Mouse (Mus musculus) limb, embryonic 10.5 days (tissue): ENCODE data around the gene Trpm6. TPM values are rescaled to one million over a fixed set of nuclear protein-coding genes. Genes with fewer than 3 reads are reported as not detected.

ENCODE experiments used
- DNase-seq: peaks from one replicate; pipeline ENCODE4 v3.0.0-alpha.2; 2017; ENCODE audit warnings: low spot score
- H3K27ac ChIP-seq: fragments of 300-500 bp; sonication (generic); 2 replicates; pipeline ENCODE4 v1.5.1; 2016; ENCODE audit warnings: mild to moderate bottlenecking
- H3K27me3 ChIP-seq: fragments of 300-500 bp; sonication (generic); 2 replicates; pipeline ENCODE4 v1.6.1; 2016; ENCODE audit warnings: low read depth, mild to moderate bottlenecking; ENCODE audit not compliant: poor library complexity, severe bottlenecking
- H3K36me3 ChIP-seq: fragments of 300-500 bp; sonication (generic); 2 replicates; pipeline ENCODE4 v1.6.1; 2016; ENCODE audit warnings: mild to moderate bottlenecking, moderate library complexity
- H3K4me1 ChIP-seq: fragments of 300-500 bp; sonication (generic); 2 replicates; pipeline ENCODE4 v1.6.1; 2016
- H3K4me3 ChIP-seq: fragments of 300-500 bp; sonication (generic); 2 replicates; pipeline ENCODE4 v1.5.1; 2016; ENCODE audit warnings: mild to moderate bottlenecking, moderate library complexity
- H3K9me3 ChIP-seq: fragments of 300-500 bp; sonication (generic); replicated peaks from 2 replicates; pipeline ENCODE4 v1.6.1; 2016; ENCODE audit warnings: mild to moderate bottlenecking
- WGBS: fragments of 180-500 bp; shearing (Covaris S2); methylation state at CpG from one replicate; pipeline ENCODE4 v1.1.7; 2016; 5-methylcytosine and 5-hydroxymethylcytosine counted together
- polyA plus RNA-seq: library from polyadenylated mRNA; unstranded; fragments of >200 nt; fragmentation: Nextera tagmentation; extraction: Ambion mirVana; gene quantifications from 2 replicates; pipeline ENCODE4 v1.2.1, GENCODE M21; 2016

The Trpm6 gene
- polyA plus RNA-seq, 1 experiment from 2014 or later: 0.73 TPM

DNA sequence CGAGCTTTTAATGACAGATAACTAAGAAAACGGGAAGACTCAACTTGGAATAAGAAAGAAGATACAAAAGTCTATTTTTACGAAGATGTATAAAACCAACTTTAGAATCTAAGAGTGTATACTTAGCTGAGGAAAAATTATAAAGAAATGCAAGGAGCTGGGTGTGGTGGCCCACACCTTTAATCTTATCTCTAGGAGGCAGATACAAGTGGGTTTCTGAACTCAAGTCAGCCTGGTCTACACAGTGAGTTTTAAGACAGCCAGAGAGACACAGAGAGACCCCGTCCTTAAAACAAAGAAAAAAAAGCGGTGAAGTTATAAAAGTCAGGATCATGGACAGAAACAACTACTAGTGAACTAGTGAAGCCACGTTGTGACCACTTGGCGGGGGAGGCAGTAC, 10.6 kb upstream of the Trpm6 start:
- Histone ChIP-seq H3K4me1 (no peaks in the 10 kb centered on the region), H3K36me3 (no peaks in the 10 kb centered on the region), H3K9me3 (no peaks in the 10 kb centered on the region), H3K27ac (no peak overlapping the region), H3K4me3 (no peak overlapping the region), H3K27me3 (no peaks in the 10 kb centered on the region)
- DNase-seq: no peak
- WGBS: 92% methylated on average over 7 of the region's 7 CpGs

DNA sequence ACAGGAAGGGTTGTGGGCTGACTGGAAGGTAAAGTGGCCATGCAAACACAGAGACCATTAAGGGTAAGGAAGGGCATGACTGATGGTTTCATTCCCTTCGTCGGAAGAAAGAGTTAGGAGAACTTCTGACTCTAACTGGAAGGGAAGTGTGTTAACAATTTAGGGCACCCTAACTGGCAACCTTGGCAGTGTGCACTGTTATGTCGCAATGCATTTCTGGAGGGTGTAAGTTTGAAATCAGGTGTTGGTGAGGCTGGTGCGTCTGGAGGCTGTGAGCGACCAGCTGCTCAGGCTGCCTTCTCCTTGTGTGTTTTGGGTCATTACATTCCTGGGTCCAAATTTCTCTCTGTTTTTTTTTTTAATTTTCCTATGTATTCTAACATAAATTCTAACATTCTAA, 5.8 kb upstream of the Trpm6 start:
- Histone ChIP-seq H3K36me3 (no peaks in the 10 kb centered on the region), H3K9me3 (no peaks in the 10 kb centered on the region), H3K4me3 (no peak overlapping the region), H3K27ac (no peak overlapping the region), H3K27me3 (0 out of 2 replicates have a peak, but pooled peaks cover under 1% of the 10 kb centered on the region), H3K4me1 (no peaks in the 10 kb centered on the region)
- 68% methylated on average over 5 of the region's 5 CpGs for WGBS
- no peak for DNase-seq

DNA sequence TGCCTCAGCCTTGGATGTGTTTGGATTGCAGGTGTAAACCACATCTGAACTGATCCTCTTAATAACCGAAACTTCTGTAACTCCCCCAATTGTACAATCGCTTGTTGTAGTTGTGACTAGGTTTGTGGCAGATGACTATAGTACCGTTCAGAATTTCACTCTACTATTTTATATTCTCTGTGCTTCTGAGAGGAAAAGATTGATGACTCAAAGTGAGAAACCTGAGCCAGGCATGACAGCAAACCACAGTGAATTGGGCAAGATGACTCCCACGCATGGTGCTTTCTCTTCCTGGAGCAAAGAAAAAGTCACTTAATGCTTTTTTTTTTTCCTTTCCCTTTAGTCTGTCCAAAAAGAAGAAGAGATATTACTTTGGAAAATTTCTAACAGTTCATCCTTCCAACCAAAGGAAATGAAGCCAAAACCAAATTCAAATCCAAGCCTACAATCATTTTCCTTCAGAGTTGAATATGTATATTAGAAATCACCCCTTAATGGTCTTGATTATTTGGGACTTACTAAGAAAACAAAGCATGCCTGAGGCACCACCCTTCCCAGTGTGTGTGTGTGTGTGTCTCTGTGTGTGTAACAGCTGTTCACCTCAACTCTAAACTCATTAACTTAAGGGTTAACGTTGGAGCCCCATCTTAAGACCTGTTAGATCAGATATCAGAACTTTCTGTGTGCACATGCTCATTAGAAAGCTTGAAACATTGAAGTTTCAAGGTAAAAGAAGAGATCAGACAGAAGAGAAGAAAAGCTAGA, 3.0 kb upstream of the Trpm6 start:
- Histone ChIP-seq H3K36me3 (no peaks in the 10 kb centered on the region), H3K27me3 (peaks cover 20% of the 10 kb centered on the region), H3K4me1 (peaks cover 8% of the 10 kb centered on the region), H3K27ac (no peak overlapping the region), H3K4me3 (no peak overlapping the region), H3K9me3 (no peaks in the 10 kb centered on the region)
- no peak for DNase-seq
- WGBS: 93% methylated on average over 5 of the region's 5 CpGs

DNA sequence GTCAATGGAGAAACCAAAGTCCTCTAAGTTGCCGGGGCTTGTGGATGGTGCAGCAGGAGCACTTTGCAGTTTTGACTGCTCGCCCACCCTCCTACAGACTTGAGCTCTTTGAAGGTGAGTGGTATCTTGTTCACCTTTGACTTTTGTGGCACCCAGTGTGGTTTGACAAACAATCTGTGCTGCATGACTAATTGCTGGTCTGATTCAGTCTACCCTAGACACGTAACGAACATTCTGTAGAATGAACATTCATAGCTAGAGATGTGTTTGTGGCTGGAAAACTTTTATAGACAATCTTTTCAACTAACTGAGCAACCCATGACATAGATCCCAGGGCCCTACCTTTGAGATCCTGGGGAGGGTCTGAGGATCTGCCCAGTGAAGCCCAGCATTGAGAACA, 2.4 kb upstream of the Trpm6 start:
- Histone ChIP-seq H3K4me1 (peaks cover 8% of the 10 kb centered on the region), H3K4me3 (no peak overlapping the region), H3K9me3 (no peaks in the 10 kb centered on the region), H3K36me3 (no peaks in the 10 kb centered on the region), H3K27ac (no peak overlapping the region), H3K27me3 (peaks cover 20% of the 10 kb centered on the region)
- WGBS: 94% methylated on average over 4 of the region's 4 CpGs
- DNase-seq: no peak

DNA sequence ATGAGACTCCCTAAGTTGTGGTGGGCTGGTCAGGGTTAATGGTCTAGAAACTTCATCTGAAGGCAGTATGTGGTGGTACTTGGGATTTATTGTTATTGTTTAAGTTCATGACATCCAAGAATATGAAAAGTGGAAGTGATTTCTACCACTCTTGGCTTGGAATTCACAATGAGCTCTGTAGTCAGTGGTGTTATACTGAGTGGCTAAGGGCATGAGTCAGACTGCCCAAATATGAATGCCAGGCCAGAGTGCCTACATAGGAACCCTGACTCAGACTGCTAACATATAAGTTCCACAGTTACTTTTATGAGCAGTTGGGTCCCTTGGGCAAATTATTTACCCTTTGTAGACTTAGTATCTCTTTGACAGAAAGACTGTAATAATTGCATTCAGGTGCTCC, 7.4 kb downstream of the Trpm6 start:
- DNase-seq: no peak
- Histone ChIP-seq H3K27me3 (no peaks in the 10 kb centered on the region), H3K27ac (no peak overlapping the region), H3K9me3 (no peaks in the 10 kb centered on the region), H3K4me1 (peaks cover 13% of the 10 kb centered on the region), H3K36me3 (no peaks in the 10 kb centered on the region), H3K4me3 (no peak overlapping the region)

DNA sequence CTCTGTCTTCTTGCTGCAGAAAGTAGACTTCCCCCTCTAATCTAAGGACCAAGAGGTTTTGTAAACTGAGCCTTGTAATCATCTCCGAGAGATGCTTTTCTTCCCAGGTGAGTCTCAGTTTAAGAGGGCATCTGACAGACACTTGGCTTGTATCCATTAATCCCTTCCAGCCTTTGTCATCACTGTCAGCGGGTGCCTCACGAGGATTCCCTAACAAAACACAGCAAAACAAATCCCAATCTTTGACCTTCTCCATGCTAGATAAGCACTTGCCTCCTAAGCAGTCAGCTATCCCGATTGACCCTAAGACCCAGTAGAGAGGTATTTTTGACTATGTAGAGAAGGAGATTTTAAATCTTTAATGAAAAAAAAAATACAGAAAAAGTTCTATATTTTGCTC, 7.9 kb downstream of the Trpm6 start:
- H3K27me3 ChIP-seq: no peaks in the 10 kb centered on the region
- H3K36me3 ChIP-seq: no peaks in the 10 kb centered on the region
- DNase-seq: no peak
- H3K9me3 ChIP-seq: no peaks in the 10 kb centered on the region
- no peak overlapping the region for H3K4me3 ChIP-seq
- WGBS: 73% methylated on average over 4 of the region's 4 CpGs
- H3K4me1 ChIP-seq: peaks cover 13% of the 10 kb centered on the region
- H3K27ac ChIP-seq: no peak overlapping the region

DNA sequence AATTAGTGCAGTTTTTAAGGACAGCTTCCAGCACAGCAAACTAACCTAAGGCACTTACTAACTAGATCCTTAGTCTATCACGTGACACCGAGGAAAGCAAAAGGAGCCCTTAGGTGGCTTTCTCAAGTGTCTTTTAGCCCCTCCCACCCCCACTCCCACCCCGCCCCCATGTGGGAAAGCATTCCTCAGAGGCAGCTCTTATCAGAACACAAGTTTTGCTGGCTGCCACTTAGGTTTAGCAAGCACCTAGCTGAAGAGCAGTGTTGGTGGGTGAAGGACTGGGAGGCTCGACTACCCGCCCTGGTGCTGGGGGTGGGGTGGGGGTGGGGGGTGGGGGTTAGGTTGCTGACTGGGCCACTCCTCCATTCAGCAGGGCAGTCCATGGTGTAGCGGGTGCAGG, 8.5 kb downstream of the Trpm6 start:
- WGBS: 34% methylated on average over 6 of the region's 6 CpGs
- Histone ChIP-seq H3K36me3 (no peaks in the 10 kb centered on the region), H3K9me3 (no peaks in the 10 kb centered on the region), H3K4me1 (peaks cover 13% of the 10 kb centered on the region), H3K27ac (no peak overlapping the region), H3K4me3 (no peak overlapping the region), H3K27me3 (no peaks in the 10 kb centered on the region)
- DNase-seq: no peak

DNA sequence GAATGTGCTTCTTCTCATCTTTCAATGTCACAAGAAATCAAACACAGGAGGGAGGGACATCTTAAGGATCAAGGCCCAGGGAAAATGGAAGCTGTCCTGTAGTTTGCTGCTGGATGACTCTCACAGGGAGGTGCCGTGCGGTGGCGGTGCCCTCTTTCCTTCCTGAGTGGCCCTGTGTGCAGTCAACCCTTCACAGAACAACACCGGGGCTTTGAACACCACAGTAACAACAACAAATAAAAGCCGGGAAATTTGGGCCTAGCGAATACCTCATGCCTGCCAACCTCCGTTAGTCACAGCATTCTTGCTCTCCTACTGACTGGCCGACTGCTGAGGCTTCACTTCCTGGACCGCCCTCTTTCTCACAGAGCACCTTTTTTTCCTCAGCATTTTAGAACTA, 9.1 kb downstream of the Trpm6 start:
- 66% methylated on average over 9 of the region's 9 CpGs for WGBS
- H3K4me3 ChIP-seq: no peak overlapping the region
- DNase-seq: no peak

DNA sequence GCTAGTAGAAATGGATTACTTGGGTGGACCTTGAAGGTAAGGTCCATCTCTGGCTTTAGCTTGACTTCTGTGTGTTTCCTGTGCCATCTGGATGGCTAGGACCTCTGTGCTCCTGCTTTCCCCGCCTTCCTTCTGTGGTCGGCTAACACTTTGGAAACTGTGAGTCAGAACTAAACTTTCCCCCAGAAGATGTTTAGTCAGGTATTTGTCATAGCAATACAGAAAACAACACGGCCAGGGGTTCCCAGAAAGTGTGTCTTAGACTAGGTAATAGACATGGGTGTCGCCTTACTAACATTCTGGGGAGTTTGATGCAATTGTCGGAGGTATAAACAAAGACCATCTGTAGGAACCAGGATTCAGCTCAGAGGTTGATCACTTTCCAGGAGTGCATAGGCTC, 16.6 kb downstream of the Trpm6 start:
- Histone ChIP-seq H3K4me3 (no peak overlapping the region), H3K27ac (no peak overlapping the region), H3K4me1 (no peaks in the 10 kb centered on the region; the same call in 1 of the 2 replicates), H3K36me3 (no peaks in the 10 kb centered on the region), H3K27me3 (no peaks in the 10 kb centered on the region), H3K9me3 (no peaks in the 10 kb centered on the region)
- no peak for DNase-seq
- 85% methylated on average over 5 of the region's 5 CpGs for WGBS

More for the DNA sequence above, 9.1 kb downstream of the Trpm6 start:
- H3K36me3 ChIP-seq: no peaks in the 10 kb centered on the region
- H3K27ac ChIP-seq: no peak overlapping the region
- no peaks in the 10 kb centered on the region for H3K9me3 ChIP-seq
- H3K27me3 ChIP-seq: no peaks in the 10 kb centered on the region
- peaks cover 13% of the 10 kb centered on the region for H3K4me1 ChIP-seq

DNA sequence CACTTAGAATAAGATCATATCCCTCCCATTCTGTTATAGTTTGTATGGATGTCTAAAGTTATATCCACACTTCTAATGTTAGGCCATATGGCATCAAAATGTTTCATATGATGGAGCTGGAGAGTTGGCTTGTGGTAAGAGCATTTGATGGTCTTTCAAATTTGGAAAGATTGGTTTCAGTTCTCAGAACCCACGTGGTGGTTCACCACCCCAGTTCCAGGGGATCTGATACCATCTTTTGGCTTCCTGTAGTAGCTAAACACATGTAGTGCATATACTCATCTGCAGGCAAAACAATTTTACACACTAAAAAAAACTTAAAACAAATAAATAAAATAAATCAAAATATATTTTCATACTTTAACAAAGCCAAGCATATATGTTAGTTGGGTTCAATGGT, 21.3 kb downstream of the Trpm6 start:
- 76% methylated on average over 1 of the region's 1 CpGs for WGBS
- Histone ChIP-seq H3K4me1 (no peaks in the 10 kb centered on the region), H3K27ac (no peak overlapping the region), H3K27me3 (no peaks in the 10 kb centered on the region), H3K36me3 (no peaks in the 10 kb centered on the region), H3K4me3 (no peak overlapping the region), H3K9me3 (no peaks in the 10 kb centered on the region)
- DNase-seq: no peak

DNA sequence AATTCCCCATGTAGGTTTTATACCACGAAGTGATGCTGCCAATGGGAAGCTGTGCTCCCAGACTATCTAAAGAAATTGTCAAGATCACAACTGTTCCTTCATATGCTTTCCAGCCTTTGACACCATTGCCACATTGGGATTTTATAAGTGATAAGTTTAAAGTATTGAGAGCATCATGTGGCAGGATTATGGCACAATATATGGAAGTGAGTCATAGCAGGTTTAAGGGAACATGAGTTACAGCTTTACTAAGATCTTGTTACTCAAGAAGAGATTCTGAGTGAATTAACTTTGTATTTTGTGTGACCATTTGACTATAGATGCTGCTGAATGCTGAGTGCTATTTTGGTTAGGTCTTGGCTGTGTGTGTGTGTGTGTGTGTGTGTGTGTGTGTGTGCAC, 21.8 kb downstream of the Trpm6 start:
- Histone ChIP-seq H3K27ac (no peak overlapping the region), H3K27me3 (no peaks in the 10 kb centered on the region), H3K4me1 (no peaks in the 10 kb centered on the region), H3K9me3 (no peaks in the 10 kb centered on the region), H3K36me3 (no peaks in the 10 kb centered on the region), H3K4me3 (no peak overlapping the region)
- no peak for DNase-seq
- 86% methylated on average over 1 of the region's 1 CpGs for WGBS

DNA sequence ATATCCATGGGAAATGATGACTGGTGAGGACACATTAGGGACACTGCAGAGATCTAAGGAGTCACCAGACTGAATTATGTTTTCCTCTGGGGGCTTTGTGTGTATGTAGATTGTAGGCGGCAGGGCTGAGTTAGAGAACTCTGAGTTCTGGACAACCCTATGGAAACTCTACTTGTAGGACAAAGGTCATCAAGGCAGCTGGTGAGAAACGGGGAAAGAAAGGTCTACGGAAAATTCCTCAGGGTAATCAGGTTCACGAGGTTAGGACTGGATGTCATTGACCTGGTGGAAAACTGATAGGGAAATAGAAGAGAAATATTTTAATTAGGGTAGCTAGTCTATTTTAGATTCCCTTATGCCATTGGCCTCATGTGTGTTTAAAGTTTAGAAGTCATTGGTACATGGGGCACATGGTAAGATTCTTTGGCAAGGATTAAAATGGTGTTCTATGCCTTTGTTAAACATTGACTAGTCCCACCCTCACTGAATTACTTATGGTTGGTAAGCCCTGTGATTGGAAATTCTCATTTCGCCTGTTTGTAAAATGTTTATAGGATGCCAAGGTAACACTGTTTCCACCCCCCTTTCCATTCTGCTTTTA, 23.2 kb downstream of the Trpm6 start:
- 89% methylated on average over 5 of the region's 5 CpGs for WGBS
- H3K27ac ChIP-seq: no peak overlapping the region
- no peaks in the 10 kb centered on the region for H3K27me3 ChIP-seq
- no peaks in the 10 kb centered on the region for H3K9me3 ChIP-seq
- no peak overlapping the region for H3K4me3 ChIP-seq
- no peaks in the 10 kb centered on the region for H3K4me1 ChIP-seq
- no peaks in the 10 kb centered on the region for H3K36me3 ChIP-seq
- no peak for DNase-seq

DNA sequence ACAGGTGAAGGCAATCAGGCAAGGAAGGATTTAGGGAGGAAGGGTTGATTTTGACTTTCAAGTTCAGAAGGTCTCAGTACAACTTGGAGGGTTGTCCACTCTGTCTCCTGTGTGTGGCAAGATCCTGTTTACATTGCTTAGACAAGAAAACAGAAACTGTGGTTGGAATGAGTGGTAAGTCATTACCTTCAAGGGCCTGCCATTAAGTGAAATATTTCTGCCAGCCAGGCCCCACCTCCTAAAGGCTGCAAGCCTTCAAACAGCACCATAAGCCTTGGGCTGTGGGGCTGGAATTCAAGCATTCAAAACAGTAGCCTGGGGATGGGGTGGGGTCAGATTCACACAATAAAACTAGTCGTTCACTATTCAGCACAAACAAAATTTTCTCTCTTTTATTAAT, 24.3 kb downstream of the Trpm6 start:
- no peak overlapping the region for H3K4me3 ChIP-seq
- no peaks in the 10 kb centered on the region for H3K36me3 ChIP-seq
- no peak overlapping the region for H3K27ac ChIP-seq
- no peaks in the 10 kb centered on the region for H3K4me1 ChIP-seq
- 50% methylated on average over 1 of the region's 1 CpGs for WGBS
- H3K27me3 ChIP-seq: no peaks in the 10 kb centered on the region
- no peaks in the 10 kb centered on the region for H3K9me3 ChIP-seq
- no peak for DNase-seq

DNA sequence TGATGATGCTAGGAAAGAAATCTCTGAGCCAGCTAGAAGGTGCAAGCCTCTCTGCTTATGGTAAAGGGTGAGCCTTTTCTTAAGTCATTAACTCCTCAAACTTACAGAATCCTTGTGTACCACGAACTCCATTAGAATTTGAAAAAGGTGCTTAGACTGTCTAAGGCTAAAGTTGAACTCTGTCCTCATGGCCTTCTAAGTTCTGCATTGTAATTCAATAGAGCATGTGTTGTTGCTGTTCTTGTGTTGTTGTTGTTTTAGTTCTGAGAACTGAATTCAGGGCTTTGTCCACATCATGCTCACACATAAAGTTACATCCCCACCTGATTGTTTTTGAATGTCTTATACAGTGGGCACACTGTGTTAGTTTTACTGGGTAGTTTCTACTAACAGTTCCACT, 49.9 kb downstream of the Trpm6 start:
- no peaks in the 10 kb centered on the region for H3K36me3 ChIP-seq
- H3K27me3 ChIP-seq: no peaks in the 10 kb centered on the region
- H3K27ac ChIP-seq: no peak overlapping the region
- H3K4me1 ChIP-seq: no peaks in the 10 kb centered on the region
- no peaks in the 10 kb centered on the region for H3K9me3 ChIP-seq
- no peak overlapping the region for H3K4me3 ChIP-seq
- WGBS: 71% methylated on average over 1 of the region's 1 CpGs
- no peak for DNase-seq
